Mouse (Mus musculus) intestine, embryonic 16.5 days (tissue): Measurements from ENCODE around the gene Tmem237. TPM values are rescaled to one million over a fixed set of nuclear protein-coding genes. Genes with fewer than 3 reads are reported as not detected.

Source experiments
- ATAC-seq: fragments of 200-750 bp; cut with Nextera tagmentation; 2 replicates; pipeline ENCODE4 v1.8.0; 2017; ENCODE audit warnings: moderate TSS enrichment, moderate library complexity
- H3K27ac ChIP-seq: fragments of 300-500 bp; sonication (generic); 2 replicates; pipeline ENCODE4 v1.5.1; 2014; ENCODE audit warnings: mild to moderate bottlenecking, low read length
- H3K27me3 ChIP-seq: fragments of 300-500 bp; sonication (generic); replicated peaks from 2 replicates; pipeline ENCODE4 v1.6.1; 2014; ENCODE audit warnings: low read length, control low read depth, mixed read lengths; ENCODE audit not compliant: control insufficient read depth, insufficient read depth
- H3K36me3 ChIP-seq: fragments of 300-500 bp; sonication (generic); 2 replicates; pipeline ENCODE4 v1.6.1; 2014; ENCODE audit warnings: low read length, control low read depth; ENCODE audit not compliant: control insufficient read depth, insufficient read depth
- H3K4me1 ChIP-seq: fragments of 300-500 bp; sonication (generic); 2 replicates; pipeline ENCODE4 v1.6.1; 2014; ENCODE audit warnings: low read length, control low read depth, mixed read lengths; ENCODE audit not compliant: control insufficient read depth, insufficient read depth
- H3K4me2 ChIP-seq: fragments of 300-500 bp; sonication (generic); 2 replicates; pipeline ENCODE4 v1.6.1; 2014; ENCODE audit warnings: low read depth, low read length, control low read depth
- H3K4me3 ChIP-seq: fragments of 300-500 bp; sonication (generic); 2 replicates; pipeline ENCODE4 v1.5.1; 2014; ENCODE audit warnings: mild to moderate bottlenecking, low read length
- H3K9ac ChIP-seq: fragments of 300-500 bp; sonication (generic); 2 replicates; pipeline ENCODE4 v1.6.1; 2014; ENCODE audit warnings: low read depth, low read length
- H3K9me3 ChIP-seq: fragments of 300-500 bp; sonication (generic); 2 replicates; pipeline ENCODE4 v1.6.1; 2016; ENCODE audit warnings: low read length, control low read depth; ENCODE audit not compliant: control insufficient read depth
- WGBS: fragments of 180-500 bp; shearing (Covaris S2); extraction: QIAGEN DNeasy Blood & Tissue Kit; methylation state at CpG from one replicate; pipeline ENCODE4 v1.1.7; 2014; 5-methylcytosine and 5-hydroxymethylcytosine counted together
- polyA plus RNA-seq: library from polyadenylated mRNA; unstranded; fragments of >200 nt; fragmentation: Nextera tagmentation; extraction: Ambion mirVana; gene quantifications from 2 replicates; pipeline ENCODE4 v1.2.1, GENCODE M21; 2015

The Tmem237 gene
- polyA plus RNA-seq, 1 experiment from 2014 or later, result 30.8 TPM

DNA sequence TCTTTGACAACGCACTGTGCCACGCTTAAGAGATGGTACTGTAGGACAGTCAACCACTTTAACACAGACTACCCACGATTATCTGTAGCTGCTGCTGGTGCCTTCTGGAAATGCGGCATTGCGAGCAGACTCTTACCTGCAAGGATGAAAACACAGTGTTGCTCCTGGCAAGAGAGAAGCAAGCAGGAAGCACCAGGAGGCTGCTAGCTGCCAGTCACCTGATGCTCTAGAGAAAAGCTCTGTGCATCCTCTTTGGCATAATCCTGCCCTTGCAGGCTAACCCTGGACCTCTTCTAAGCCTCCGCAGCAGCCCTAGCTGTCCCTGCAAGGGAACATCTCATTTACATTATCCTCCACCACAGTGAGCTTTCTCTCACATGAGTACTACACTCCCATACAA is 41.2 kb upstream of the Tmem237 start:
- H3K4me3 ChIP-seq, result no peak overlapping the region
- peaks cover 6% of the 10 kb centered on the region; the same call in 1 of the 2 replicates for H3K4me1 ChIP-seq
- H3K27me3 ChIP-seq, result no peaks in the 10 kb centered on the region
- H3K36me3 ChIP-seq, result no peaks in the 10 kb centered on the region
- H3K4me2 ChIP-seq, result no peak overlapping the region
- no peak for ATAC-seq
- 92% methylated on average over 6 of the region's 6 CpGs for WGBS
- no peak overlapping the region for H3K27ac ChIP-seq
- no peak overlapping the region for H3K9ac ChIP-seq
- no peaks in the 10 kb centered on the region for H3K9me3 ChIP-seq

DNA sequence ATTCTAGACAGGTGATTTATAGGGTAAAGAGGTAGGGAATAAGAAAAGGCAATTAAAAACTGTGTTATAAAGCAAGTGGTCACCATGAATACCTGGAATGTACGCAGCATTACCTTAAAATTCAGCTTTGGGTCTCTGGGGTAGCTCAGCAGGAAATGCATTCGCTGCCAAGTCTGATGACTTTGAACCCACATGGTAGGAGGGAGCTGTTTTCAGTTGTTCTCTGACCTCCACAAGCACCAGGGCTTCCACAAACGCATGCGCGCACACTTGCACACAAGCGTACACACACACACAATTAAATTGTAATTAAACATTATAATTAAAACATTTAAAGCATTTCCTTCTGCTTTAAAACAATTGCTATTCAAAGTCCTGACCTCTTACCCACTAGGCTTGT is 40.7 kb upstream of the Tmem237 start:
- Histone ChIP-seq H3K27ac (no peak overlapping the region), H3K9ac (no peak overlapping the region), H3K9me3 (no peaks in the 10 kb centered on the region), H3K36me3 (no peaks in the 10 kb centered on the region), H3K4me1 (peaks cover 4% of the 10 kb centered on the region; the same call in 1 of the 2 replicates), H3K4me2 (no peak overlapping the region), H3K27me3 (no peaks in the 10 kb centered on the region), H3K4me3 (no peak overlapping the region)
- no peak for ATAC-seq
- WGBS, result 87% methylated on average over 6 of the region's 6 CpGs

DNA sequence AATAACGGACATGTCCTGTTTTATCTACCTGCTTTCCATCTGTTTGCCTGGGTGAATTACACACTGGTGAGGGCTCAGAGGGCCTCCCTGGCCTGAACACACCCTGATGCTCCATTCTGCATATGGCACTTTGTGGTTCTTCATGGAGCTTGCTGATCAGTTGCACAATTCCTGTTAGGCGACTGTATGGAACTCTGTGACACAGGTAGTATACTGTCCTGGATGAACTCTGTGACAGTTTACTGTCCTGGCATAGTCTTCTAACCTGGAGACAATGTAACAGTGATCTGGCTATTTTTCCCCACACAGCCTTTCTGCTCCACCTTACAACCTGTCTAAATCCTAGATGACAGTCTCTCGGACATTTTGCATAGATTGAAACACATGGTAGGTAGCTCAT is 38.9 kb upstream of the Tmem237 start:
- WGBS, result 85% methylated on average over 3 of the region's 3 CpGs
- no peak for ATAC-seq
- Histone ChIP-seq H3K36me3 (no peaks in the 10 kb centered on the region), H3K9me3 (no peaks in the 10 kb centered on the region), H3K4me3 (no peak overlapping the region), H3K27me3 (no peaks in the 10 kb centered on the region), H3K9ac (no peak overlapping the region), H3K27ac (no peak overlapping the region), H3K4me1 (0 out of 2 replicates have a peak, but pooled peaks cover 2% of the 10 kb centered on the region), H3K4me2 (no peak overlapping the region)

DNA sequence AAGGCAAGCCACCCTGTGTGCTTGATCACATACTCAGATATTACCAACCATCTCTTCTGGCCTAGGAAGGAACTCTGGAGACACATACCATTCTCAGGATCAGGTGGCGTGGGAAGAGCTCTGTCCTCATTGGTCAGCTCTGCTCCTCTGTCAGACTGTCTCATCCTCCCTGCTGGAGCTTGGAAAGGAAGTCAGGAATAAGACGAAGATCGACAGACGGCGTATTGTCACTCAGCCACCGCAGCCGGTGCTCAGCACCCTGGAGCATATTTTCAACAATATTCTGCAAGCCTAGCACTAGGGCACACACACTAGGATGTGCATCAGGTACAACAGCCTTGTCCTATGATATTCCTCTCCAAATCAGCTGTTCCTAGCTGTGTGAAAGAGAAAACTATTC is 38.3 kb upstream of the Tmem237 start:
- H3K27ac ChIP-seq, result no peak overlapping the region
- 0 out of 2 replicates have a peak, but pooled peaks cover 2% of the 10 kb centered on the region for H3K4me1 ChIP-seq
- no peaks in the 10 kb centered on the region for H3K27me3 ChIP-seq
- H3K4me3 ChIP-seq, result no peak overlapping the region
- no peak overlapping the region for H3K9ac ChIP-seq
- 82% methylated on average over 7 of the region's 7 CpGs for WGBS
- H3K4me2 ChIP-seq, result no peak overlapping the region
- H3K9me3 ChIP-seq, result no peaks in the 10 kb centered on the region
- H3K36me3 ChIP-seq, result no peaks in the 10 kb centered on the region
- no peak for ATAC-seq

DNA sequence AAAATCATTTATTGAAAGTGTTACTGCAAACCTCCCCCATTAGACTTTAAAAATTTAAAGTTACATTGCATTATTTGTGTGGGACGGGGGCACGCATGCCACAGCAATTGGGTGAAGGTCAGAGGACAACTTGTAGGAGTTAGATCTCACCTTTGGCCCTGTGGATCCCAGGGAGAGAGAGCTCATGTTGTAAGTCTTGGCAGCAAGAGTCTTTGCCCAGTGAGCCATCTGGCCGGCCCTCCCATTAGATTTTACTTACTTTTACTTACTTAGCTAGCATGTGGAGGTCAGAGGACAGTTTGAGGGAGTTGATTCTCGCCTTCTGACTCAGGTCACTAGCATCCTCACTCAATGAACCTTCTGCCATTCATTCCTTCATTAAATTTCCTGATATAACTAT is 37.6 kb upstream of the Tmem237 start:
- H3K4me2 ChIP-seq, result no peak overlapping the region
- 89% methylated on average over 4 of the region's 4 CpGs for WGBS
- H3K4me1 ChIP-seq, result 0 out of 2 replicates have a peak, but pooled peaks cover 2% of the 10 kb centered on the region
- H3K36me3 ChIP-seq, result no peaks in the 10 kb centered on the region
- H3K9me3 ChIP-seq, result no peaks in the 10 kb centered on the region
- no peak overlapping the region for H3K27ac ChIP-seq
- H3K9ac ChIP-seq, result no peak overlapping the region
- no peak for ATAC-seq
- H3K4me3 ChIP-seq, result no peak overlapping the region
- H3K27me3 ChIP-seq, result no peaks in the 10 kb centered on the region

DNA sequence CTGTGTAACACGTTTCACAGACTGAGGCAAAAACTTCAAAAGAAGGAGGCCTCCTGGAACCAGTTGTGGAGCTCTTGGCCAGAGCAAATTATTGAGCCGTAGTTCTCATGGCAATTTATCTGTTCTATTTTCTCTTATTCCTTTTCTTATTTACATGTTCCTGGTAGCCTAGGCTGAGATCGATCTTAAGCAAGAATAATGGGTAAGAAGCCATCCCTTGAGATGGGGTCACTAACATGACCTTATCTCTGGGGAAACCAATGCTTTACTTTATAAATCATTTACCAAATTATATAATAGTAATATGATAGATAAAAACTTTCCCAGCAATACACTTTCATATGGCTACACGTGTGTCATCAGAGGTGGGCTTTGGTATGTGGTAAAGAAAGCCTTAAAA is 32.1 kb upstream of the Tmem237 start:
- Histone ChIP-seq H3K4me3 (no peak overlapping the region), H3K4me2 (no peak overlapping the region), H3K27ac (no peak overlapping the region), H3K9ac (no peak overlapping the region), H3K9me3 (no peaks in the 10 kb centered on the region), H3K4me1 (no peaks in the 10 kb centered on the region), H3K36me3 (no peaks in the 10 kb centered on the region), H3K27me3 (no peaks in the 10 kb centered on the region)
- no peak for ATAC-seq
- 58% methylated on average over 4 of the region's 4 CpGs for WGBS

DNA sequence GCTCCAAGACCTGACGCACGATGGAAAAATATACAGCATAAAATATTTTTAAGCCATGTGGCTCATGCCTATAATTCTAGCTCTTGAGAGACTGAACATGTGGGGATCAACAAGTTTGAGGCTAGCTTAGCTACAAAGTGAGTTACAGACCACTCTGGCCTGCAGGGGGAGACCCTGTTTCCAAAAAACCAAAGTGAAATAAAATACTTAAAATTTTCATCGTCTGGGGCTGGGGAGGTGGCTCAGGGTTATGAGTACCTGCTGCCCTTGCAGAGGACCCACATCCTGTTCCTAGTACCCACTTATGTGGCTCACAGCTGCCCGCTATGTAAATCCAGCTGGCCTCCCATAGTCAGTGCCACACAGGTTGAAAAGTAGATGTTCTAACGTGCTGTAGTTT is 30.3 kb upstream of the Tmem237 start:
- no peaks in the 10 kb centered on the region for H3K4me1 ChIP-seq
- no peak overlapping the region for H3K4me3 ChIP-seq
- H3K9me3 ChIP-seq, result no peaks in the 10 kb centered on the region
- H3K27ac ChIP-seq, result no peak overlapping the region
- no peaks in the 10 kb centered on the region for H3K27me3 ChIP-seq
- H3K9ac ChIP-seq, result no peak overlapping the region
- H3K4me2 ChIP-seq, result no peak overlapping the region
- ATAC-seq, result no peak
- no peaks in the 10 kb centered on the region for H3K36me3 ChIP-seq
- 77% methylated on average over 5 of the region's 5 CpGs for WGBS

DNA sequence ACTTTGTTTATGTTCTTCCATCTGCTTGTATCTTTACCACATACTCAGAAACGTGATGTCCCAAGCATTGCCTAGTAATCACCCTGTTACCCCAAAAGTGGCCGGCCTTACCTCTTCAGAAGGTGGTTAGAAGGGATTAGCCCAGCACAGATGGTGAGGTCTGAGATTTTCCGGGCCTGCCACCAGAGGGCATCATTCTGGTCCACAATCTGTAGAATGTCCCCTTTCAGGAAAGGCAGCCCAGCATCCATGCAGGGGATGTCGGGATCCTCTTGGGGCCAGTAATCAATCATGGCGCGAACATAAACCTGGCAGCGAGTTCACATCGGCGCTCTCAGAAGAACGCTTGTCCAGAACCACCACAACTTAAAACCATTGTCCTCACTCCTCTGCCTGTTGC is 24.3 kb upstream of the Tmem237 start:
- H3K9me3 ChIP-seq, result peaks cover 3% of the 10 kb centered on the region; the same call in 1 of the 2 replicates
- WGBS, result 74% methylated on average over 10 of the region's 10 CpGs

DNA sequence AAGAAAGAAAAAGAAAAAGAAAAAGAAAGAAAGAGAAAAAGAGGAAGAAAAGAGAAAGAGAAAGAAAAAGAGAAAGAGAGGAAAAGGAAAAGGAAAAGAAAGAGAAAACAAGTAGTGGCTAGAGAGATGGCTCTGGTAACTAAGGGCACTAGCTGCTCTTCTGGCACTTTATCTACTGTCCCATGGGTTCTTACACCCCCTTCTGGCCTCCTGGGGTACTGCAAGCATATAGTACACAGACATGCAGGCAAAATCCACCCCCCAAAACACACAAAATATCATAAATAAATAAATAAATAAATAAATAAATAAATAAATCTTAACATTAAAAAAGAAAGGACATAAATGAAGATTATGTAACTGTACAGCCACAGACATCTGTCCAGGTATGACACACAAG is 22.6 kb upstream of the Tmem237 start:
- no peak overlapping the region for H3K4me2 ChIP-seq
- H3K9me3 ChIP-seq, result peaks cover 3% of the 10 kb centered on the region; the same call in 1 of the 2 replicates
- H3K4me3 ChIP-seq, result no peak overlapping the region
- H3K27ac ChIP-seq, result no peak overlapping the region
- H3K36me3 ChIP-seq, result no peaks in the 10 kb centered on the region
- H3K9ac ChIP-seq, result no peak overlapping the region
- no peak for ATAC-seq
- no peaks in the 10 kb centered on the region for H3K4me1 ChIP-seq
- H3K27me3 ChIP-seq, result no peaks in the 10 kb centered on the region

More for the DNA sequence above, 24.3 kb upstream of the Tmem237 start:
- H3K27me3 ChIP-seq, result no peaks in the 10 kb centered on the region
- no peak overlapping the region for H3K4me3 ChIP-seq
- no peaks in the 10 kb centered on the region for H3K4me1 ChIP-seq
- no peak overlapping the region for H3K27ac ChIP-seq
- H3K36me3 ChIP-seq, result no peaks in the 10 kb centered on the region
- H3K9ac ChIP-seq, result no peak overlapping the region
- H3K4me2 ChIP-seq, result no peak overlapping the region
- ATAC-seq, result no peak

DNA sequence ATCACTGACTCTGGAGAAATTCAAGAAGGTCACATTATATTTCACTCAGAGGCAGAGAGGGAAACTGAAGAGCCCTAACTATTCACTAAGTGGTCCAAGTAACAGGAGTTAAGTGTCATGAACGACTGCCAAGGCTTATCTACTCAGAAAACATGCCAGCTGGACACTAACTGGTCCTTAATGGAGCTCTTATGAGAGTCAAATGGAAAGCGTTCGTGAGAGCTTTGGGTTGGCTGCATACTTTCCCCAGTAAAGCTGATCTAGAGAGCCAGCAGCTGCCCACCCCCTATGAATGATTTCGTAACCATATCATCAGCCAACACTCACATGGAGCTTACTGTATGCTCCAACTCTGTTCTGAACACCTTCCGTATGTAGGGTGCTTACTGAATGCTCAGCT is 14.2 kb upstream of the Tmem237 start:
- Histone ChIP-seq H3K4me2 (no peak overlapping the region), H3K36me3 (no peaks in the 10 kb centered on the region), H3K27me3 (no peaks in the 10 kb centered on the region), H3K9me3 (no peaks in the 10 kb centered on the region), H3K4me1 (no peaks in the 10 kb centered on the region), H3K27ac (no peak overlapping the region), H3K4me3 (no peak overlapping the region), H3K9ac (no peak overlapping the region)
- no peak for ATAC-seq
- WGBS, result 68% methylated on average over 5 of the region's 5 CpGs
